Mouse (Mus musculus): ENCODE measurements around the gene Slc46a3.
A peak's percentile ranks its signal among the peaks of the same experiment; 100 is the strongest.

The Slc46a3 gene

GRCm38 (mm10) chr5:147895436-147896198, 1.0 kb upstream of the Slc46a3 start:
- DNase-seq (ENCODE audit: low spot score in 2 of 2), result peak in 1 of 2 experiments; percentile 11

- no peak for DNase-seq (ENCODE audit: low spot score in 2 of 2)
Measured at GRCm38 (mm10) chr5:147893766-147894454, 705 bp downstream of the Slc46a3 start.

- no peak for DNase-seq (ENCODE audit: low spot score in 2 of 2)
Measured at GRCm38 (mm10) chr5:147893143-147893542, 1.5 kb downstream of the Slc46a3 start.

GRCm38 (mm10) chr5:147892735-147893134, 1.9 kb downstream of the Slc46a3 start:
- DNase-seq (ENCODE audit: low spot score in 2 of 2), result no peak

GRCm38 (mm10) chr5:147888313-147889297, 6.0 kb downstream of the Slc46a3 start:
- no peak for DNase-seq (ENCODE audit: low spot score in 2 of 2)

- no peak for DNase-seq (ENCODE audit: low spot score in 2 of 2)
Measured at GRCm38 (mm10) chr5:147883581-147883980, 11.0 kb downstream of the Slc46a3 start.

GRCm38 (mm10) chr5:147879971-147880682, 14.5 kb downstream of the Slc46a3 start:
- no peak for DNase-seq (ENCODE audit: low spot score in 2 of 2)

GRCm38 (mm10) chr5:147877520-147877919, 17.1 kb downstream of the Slc46a3 start:
- DNase-seq (ENCODE audit: low spot score in 2 of 2), result no peak

- no peak for DNase-seq (ENCODE audit: low spot score in 2 of 2)
Measured at GRCm38 (mm10) chr5:147875210-147875609, 19.4 kb downstream of the Slc46a3 start.

GRCm38 (mm10) chr5:147874491-147875065, 20.0 kb downstream of the Slc46a3 start:
- no peak for DNase-seq (ENCODE audit: low spot score in 2 of 2)

- DNase-seq (ENCODE audit: low spot score in 2 of 2), result no peak
Measured at GRCm38 (mm10) chr5:147871091-147871820, 23.4 kb downstream of the Slc46a3 start.

GRCm38 (mm10) chr5:147870296-147870695, 24.3 kb downstream of the Slc46a3 start:
- DNase-seq (ENCODE audit: low spot score in 2 of 2), result no peak

- no peak for DNase-seq (ENCODE audit: low spot score in 2 of 2)
Measured at GRCm38 (mm10) chr5:147869568-147869967, 25.0 kb downstream of the Slc46a3 start.

GRCm38 (mm10) chr5:147868674-147869073, 25.9 kb downstream of the Slc46a3 start:
- no peak for DNase-seq (ENCODE audit: low spot score in 2 of 2)

- peak; percentile 86 to 90 for DNase-seq (ENCODE audit: low spot score in 2 of 2)
Measured at GRCm38 (mm10) chr5:147860449-147861261, 34.0 kb downstream of the Slc46a3 start, which contains the start of gene Pomp. TSS of gene Pomp (plus strand) at chr5:147860461.

GRCm38 (mm10) chr5:147860076-147860448, 34.6 kb downstream of the Slc46a3 start:
- no peak for DNase-seq (ENCODE audit: low spot score in 2 of 2)

GRCm38 (mm10) chr5:147850194-147850593, 44.4 kb downstream of the Slc46a3 start:
- no peak for DNase-seq (ENCODE audit: low spot score in 2 of 2)

GRCm38 (mm10) chr5:147848164-147848863, 46.3 kb downstream of the Slc46a3 start:
- DNase-seq (ENCODE audit: low spot score in 2 of 2), result peak in 1 of 2 experiments; percentile 59

GRCm38 (mm10) chr5:147847361-147847760, 47.3 kb downstream of the Slc46a3 start:
- DNase-seq (ENCODE audit: low spot score in 2 of 2), result no peak

Measured in frontal cortex, postnatal 10 days (tissue).